Mouse (Mus musculus) kidney, postnatal 25 days (tissue): ENCODE measurements around the gene Dpp9.

Experiments
- DNase-seq, 2 experiments: peaks; one replicate each; pipeline ENCODE4 v3.0.0; 2021; ENCODE audit warnings: mixed read lengths in 2 of 2

Dpp9 gene

GRCm38 (mm10) chr17:56139355-56139754, 79.3 kb downstream of the Dpp9 start:
- DNase-seq = no peak

- DNase-seq = peak; percentile 30 to 52
Observed at GRCm38 (mm10) chr17:56137839-56138613, 80.7 kb downstream of the Dpp9 start.
